Mouse (Mus musculus): ENCODE data around the gene Pank3. TPM values are rescaled to one million over a fixed set of nuclear protein-coding genes. Genes with fewer than 3 reads are reported as not detected.

Gene Pank3
- 4.5 and 4.6 TPM in 2 replicates for polyA plus RNA-seq (2015; fragmentation: Nextera tagmentation; extraction: Ambion mirVana)

DNA sequence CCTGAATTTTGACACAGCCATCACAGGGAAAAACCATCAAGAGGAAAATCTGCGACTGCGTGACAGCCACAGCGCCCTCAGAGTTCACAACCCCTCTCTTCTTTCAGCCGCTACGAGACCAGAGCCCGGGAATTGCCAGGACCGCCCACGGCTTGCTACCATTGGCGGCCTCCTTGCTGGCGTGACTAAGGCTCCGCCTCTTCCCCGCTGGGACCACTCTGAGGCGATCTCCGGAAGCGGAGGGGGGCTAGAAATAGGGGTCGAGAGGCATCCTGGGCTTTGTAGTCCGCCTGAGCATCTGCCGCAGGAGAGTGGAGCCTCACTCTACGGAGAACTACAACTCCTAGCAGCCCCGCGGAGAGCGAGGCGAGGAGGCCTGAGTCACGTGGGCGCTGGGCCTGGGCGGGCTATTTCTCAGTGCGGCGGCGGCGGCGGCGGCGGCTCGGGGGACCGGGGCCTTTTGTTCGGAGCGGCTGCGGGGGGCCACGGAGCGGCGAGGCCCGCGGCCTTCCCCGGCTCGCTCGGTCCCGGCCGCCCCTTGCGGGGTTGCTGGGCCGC is at the start of gene Pank3:
TSS of gene Pank3 (plus strand) at position 297 of the 558 bp plus-strand sequence.
- peak within 1 kb of the TSS; percentile 86 for H3K27ac ChIP-seq (replicated peaks)
- no peaks in the 10 kb centered on the region; the same call in 1 of the 2 replicates for H3K36me3 ChIP-seq (replicated peaks)
- ATAC-seq (ENCODE audit: insufficient read depth) = peak; percentile 98
- H3K27me3 ChIP-seq = no peaks in the 10 kb centered on the region
- H3K9me3 ChIP-seq (replicated peaks) = no peaks in the 10 kb centered on the region
- H3K4me2 ChIP-seq = peak within 1 kb of the TSS; percentile 92
- peaks cover 34% of the 10 kb centered on the region for H3K4me1 ChIP-seq (replicated peaks)
- H3K9ac ChIP-seq = peak within 1 kb of the TSS; percentile 84
- WGBS (ENCODE audit: insufficient replicate concordance) = under 1% methylated on average over 48 of the region's 50 CpGs
- peak within 1 kb of the TSS; percentile 84 for H3K4me3 ChIP-seq (replicated peaks)

DNA sequence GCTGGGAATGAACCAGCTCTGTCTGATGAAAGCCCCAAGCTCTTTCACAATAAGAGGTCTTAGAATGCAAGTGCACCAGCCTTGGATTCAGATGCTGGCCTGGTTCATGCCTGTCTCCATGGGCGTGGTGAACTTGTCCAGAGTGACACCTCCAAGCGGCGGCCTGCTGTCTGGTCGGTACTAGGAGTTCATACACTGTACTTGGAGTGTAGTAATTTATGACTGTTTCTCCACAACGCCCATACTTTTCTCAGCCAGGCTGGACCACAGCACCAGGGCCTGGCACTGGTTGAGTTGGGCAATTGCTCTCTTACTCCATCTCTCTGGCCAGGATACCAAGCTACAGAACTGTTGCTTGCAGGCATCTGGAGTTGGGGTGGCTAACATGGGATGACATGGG is 45.4 kb upstream of the Pank3 start:
- WGBS (ENCODE audit: insufficient replicate concordance) = 59% methylated on average over 5 of the region's 5 CpGs
- ATAC-seq (ENCODE audit: insufficient read depth) = no peak

DNA sequence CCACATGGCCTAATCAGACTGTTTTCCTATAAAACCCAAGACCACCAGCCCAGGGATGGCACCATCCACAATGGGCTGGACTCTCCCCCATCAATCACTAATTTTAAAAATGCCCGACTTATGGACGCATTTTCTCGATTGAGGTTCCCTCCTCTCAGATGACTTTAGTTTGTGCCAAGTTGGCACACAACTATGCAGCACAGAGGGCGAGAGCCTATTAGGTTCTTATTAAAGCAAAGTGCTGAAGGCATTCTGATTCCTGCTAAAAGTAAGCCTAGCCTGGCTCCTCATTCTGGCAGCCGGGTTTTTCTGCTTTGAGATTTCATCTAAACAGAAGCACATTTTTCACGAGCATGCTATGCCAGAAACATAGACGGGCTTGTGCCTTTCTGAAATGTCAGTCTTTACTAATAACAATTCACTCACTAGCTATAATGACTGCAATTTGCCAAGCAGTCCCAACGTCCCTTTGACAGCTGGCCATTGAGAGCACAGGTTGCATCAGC is 42.9 kb upstream of the Pank3 start:
- 62% methylated on average over 8 of the region's 8 CpGs for WGBS (ENCODE audit: insufficient replicate concordance)
- no peaks in the 10 kb centered on the region for H3K27me3 ChIP-seq
- no peak for ATAC-seq (ENCODE audit: insufficient read depth)
- H3K36me3 ChIP-seq (replicated peaks) = no peaks in the 10 kb centered on the region
- no peak overlapping the region for H3K27ac ChIP-seq (replicated peaks)
- H3K4me3 ChIP-seq (replicated peaks) = no peak overlapping the region
- H3K9ac ChIP-seq = no peak overlapping the region
- H3K4me1 ChIP-seq (replicated peaks) = no peaks in the 10 kb centered on the region
- H3K9me3 ChIP-seq (replicated peaks) = no peaks in the 10 kb centered on the region
- H3K4me2 ChIP-seq = no peak overlapping the region

More for the DNA sequence above, 45.4 kb upstream of the Pank3 start:
- Histone ChIP-seq H3K4me3 (replicated peaks) (no peak overlapping the region), H3K4me1 (replicated peaks) (no peaks in the 10 kb centered on the region), H3K4me2 (no peak overlapping the region), H3K9me3 (replicated peaks) (no peaks in the 10 kb centered on the region), H3K9ac (no peak overlapping the region), H3K27me3 (no peaks in the 10 kb centered on the region), H3K36me3 (replicated peaks) (no peaks in the 10 kb centered on the region), H3K27ac (replicated peaks) (no peak overlapping the region)

DNA sequence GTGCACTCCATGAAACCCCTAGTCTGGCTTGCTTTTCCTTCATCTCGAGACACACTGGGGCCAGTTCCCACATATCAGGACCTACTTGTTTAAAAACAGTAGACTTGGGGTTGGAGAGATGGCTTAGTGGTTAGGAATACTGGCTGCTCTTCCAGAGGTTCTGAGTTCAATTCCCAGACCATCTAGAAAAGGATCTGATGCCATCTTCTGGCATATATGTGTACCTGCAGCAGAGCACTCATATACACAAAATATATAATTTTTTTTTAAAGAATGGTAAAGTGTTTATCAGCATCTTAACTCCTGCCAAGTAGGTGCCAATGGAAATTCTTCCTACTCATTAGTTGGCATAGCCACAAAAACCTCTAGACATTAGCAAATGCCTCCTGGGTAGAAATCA is 41.1 kb upstream of the Pank3 start:
- H3K27me3 ChIP-seq = no peaks in the 10 kb centered on the region
- ATAC-seq (ENCODE audit: insufficient read depth) = no peak
- no peaks in the 10 kb centered on the region for H3K9me3 ChIP-seq (replicated peaks)
- no peaks in the 10 kb centered on the region for H3K36me3 ChIP-seq (replicated peaks)
- H3K4me2 ChIP-seq = no peak overlapping the region
- H3K4me3 ChIP-seq (replicated peaks) = no peak overlapping the region
- H3K4me1 ChIP-seq (replicated peaks) = no peaks in the 10 kb centered on the region
- no peak overlapping the region for H3K9ac ChIP-seq
- no peak overlapping the region for H3K27ac ChIP-seq (replicated peaks)
- WGBS (ENCODE audit: insufficient replicate concordance) = 56% methylated on average over 1 of the region's 1 CpGs

DNA sequence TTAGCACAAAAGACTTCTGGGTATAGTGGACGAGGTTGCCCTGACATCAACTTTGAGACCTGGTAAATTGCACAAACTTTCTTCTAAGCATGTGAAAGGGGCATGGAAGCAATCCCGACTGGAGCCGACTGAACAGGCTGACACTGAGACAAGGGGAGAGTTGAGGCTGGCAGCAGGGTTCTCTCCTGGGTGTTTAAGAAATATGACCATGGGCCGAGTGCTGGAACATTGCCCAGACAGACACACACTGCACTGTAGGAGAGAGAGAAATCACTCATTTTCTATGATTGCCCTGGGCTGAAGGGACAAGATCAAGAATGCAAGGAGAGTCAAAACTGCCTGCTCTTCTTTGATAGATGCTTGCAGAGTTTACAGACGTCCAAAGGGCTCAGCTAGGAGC is 40.1 kb upstream of the Pank3 start:
- Histone ChIP-seq H3K4me1 (replicated peaks) (no peaks in the 10 kb centered on the region), H3K36me3 (replicated peaks) (no peaks in the 10 kb centered on the region), H3K9me3 (replicated peaks) (no peaks in the 10 kb centered on the region), H3K9ac (no peak overlapping the region), H3K27me3 (no peaks in the 10 kb centered on the region), H3K4me3 (replicated peaks) (no peak overlapping the region), H3K27ac (replicated peaks) (no peak overlapping the region), H3K4me2 (no peak overlapping the region)
- ATAC-seq (ENCODE audit: insufficient read depth) = no peak
- WGBS (ENCODE audit: insufficient replicate concordance) = 39% methylated on average over 5 of the region's 5 CpGs

DNA sequence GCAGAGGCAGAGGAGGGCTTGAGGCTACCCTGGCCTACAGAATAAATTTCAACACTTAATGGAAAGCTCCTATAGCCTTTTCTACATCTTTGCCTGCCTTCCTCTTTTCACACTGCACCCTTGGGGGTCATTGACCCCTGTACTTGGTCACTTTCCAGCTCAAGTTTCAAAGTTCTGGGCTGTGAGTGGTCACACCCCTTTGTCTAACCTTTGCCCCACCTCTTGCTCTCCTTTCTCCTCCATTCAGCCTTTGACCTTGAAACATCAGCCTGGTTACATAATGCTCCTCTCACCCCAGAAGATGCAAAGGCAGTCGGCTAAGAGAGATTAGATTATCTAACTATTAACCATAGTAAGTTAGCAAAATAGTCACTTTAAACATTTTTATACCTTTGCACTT is 36.9 kb upstream of the Pank3 start:
- Histone ChIP-seq H3K27ac (replicated peaks) (no peak overlapping the region), H3K4me3 (replicated peaks) (no peak overlapping the region), H3K9me3 (replicated peaks) (no peaks in the 10 kb centered on the region), H3K4me1 (replicated peaks) (no peaks in the 10 kb centered on the region), H3K36me3 (replicated peaks) (no peaks in the 10 kb centered on the region), H3K4me2 (no peak overlapping the region), H3K9ac (no peak overlapping the region), H3K27me3 (no peaks in the 10 kb centered on the region)
- WGBS (ENCODE audit: insufficient replicate concordance) = 19% methylated on average over 1 of the region's 1 CpGs
- 0 out of 2 replicates have a peak, but pooled peaks have one; percentile 31 for ATAC-seq (ENCODE audit: insufficient read depth)

DNA sequence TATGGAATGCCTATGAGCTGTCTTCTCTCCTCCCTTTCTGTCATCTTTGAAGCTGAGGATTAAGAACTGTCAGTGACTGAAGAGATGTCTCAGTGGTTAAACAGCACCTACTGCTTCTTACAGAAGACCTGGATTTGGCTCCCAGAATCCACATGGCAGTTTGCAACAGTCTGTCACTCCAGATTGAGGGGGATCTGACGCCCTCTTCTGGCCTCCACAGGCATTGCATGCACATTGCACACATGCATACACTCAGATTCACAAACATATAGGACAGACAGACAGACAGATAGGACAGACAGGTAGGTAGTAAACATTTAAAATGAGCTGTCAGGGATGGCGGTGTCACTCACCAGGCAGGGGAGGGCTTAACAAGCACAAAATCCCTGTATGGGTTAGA is 32.5 kb upstream of the Pank3 start:
- Histone ChIP-seq H3K4me1 (replicated peaks) (no peaks in the 10 kb centered on the region), H3K9ac (no peak overlapping the region), H3K9me3 (replicated peaks) (no peaks in the 10 kb centered on the region), H3K27me3 (no peaks in the 10 kb centered on the region), H3K4me2 (no peak overlapping the region), H3K4me3 (replicated peaks) (no peak overlapping the region), H3K36me3 (replicated peaks) (no peaks in the 10 kb centered on the region), H3K27ac (replicated peaks) (no peak overlapping the region)
- WGBS (ENCODE audit: insufficient replicate concordance) = 43% methylated on average over 2 of the region's 2 CpGs
- no peak for ATAC-seq (ENCODE audit: insufficient read depth)

DNA sequence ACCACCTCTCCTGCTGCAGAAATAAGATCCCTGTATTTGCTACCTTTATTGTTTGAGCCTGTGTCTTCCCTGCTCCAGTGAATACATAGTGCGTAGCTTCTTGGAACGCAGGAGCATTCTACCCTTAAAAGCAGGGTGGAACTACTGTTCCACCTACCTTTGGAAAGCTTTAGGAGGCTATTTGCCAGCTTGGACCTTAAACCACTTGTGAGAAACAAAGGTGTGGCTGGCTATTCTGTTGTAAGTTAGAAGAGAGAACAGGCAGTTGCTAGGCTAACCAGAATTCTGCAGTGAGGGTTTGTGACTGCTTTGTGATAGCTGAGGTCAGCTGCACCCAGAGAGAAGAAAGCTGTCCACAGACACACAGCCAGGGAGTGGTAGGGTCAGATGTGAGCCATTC is 32.0 kb upstream of the Pank3 start:
- no peak for ATAC-seq (ENCODE audit: insufficient read depth)
- Histone ChIP-seq H3K9me3 (replicated peaks) (no peaks in the 10 kb centered on the region), H3K4me2 (no peak overlapping the region), H3K9ac (no peak overlapping the region), H3K36me3 (replicated peaks) (no peaks in the 10 kb centered on the region), H3K27me3 (no peaks in the 10 kb centered on the region), H3K4me3 (replicated peaks) (no peak overlapping the region), H3K4me1 (replicated peaks) (no peaks in the 10 kb centered on the region), H3K27ac (replicated peaks) (no peak overlapping the region)
- WGBS (ENCODE audit: insufficient replicate concordance) = 78% methylated on average over 2 of the region's 2 CpGs

DNA sequence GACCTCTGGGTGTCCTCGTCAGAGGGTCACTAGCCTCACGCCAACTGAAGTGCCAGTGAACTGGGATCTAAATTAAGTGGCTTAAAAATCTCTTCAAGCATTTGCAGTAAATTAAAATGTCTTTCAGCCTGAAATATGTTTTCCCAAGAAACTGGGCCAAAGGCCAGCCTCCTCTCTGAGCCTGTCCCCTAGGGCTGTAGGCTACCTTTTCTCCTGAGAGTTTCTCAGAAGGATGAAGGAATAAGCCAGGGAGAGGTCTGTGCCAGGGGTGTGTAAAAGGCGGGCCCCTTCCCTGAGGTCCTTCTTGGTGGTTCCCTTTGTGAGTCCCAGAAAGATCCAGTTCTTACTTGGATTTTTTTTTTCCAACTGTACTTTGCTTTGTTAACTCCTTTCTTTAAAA is 31.2 kb upstream of the Pank3 start:
- 55% methylated on average over 3 of the region's 3 CpGs for WGBS (ENCODE audit: insufficient replicate concordance)
- Histone ChIP-seq H3K9me3 (replicated peaks) (no peaks in the 10 kb centered on the region), H3K27me3 (no peaks in the 10 kb centered on the region), H3K27ac (replicated peaks) (no peak overlapping the region), H3K4me1 (replicated peaks) (no peaks in the 10 kb centered on the region), H3K4me2 (no peak overlapping the region), H3K9ac (no peak overlapping the region), H3K4me3 (replicated peaks) (no peak overlapping the region), H3K36me3 (replicated peaks) (no peaks in the 10 kb centered on the region)
- ATAC-seq (ENCODE audit: insufficient read depth) = no peak

DNA sequence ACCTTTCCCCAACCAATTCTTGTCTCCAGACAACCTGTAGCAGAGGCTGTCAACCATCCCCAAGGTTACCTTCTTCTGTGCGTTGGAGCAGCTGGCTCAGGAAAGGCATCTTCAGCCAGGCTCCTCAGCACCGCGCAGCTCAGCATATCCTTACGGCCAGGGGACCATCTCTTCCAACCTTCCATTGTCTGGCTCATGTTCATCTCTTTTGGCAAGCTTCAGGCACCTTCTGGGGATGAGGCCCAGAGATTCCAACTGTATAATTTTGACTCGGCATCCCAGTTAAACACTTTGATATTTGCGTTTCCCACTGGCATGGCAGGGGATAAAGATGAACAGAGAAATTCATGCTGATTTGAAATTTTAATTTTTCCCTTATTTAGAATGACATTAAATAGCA is 25.7 kb upstream of the Pank3 start:
- Histone ChIP-seq H3K4me1 (replicated peaks) (no peaks in the 10 kb centered on the region), H3K4me2 (no peak overlapping the region), H3K27me3 (no peaks in the 10 kb centered on the region), H3K9ac (no peak overlapping the region), H3K4me3 (replicated peaks) (no peak overlapping the region), H3K27ac (replicated peaks) (no peak overlapping the region), H3K9me3 (replicated peaks) (no peaks in the 10 kb centered on the region), H3K36me3 (replicated peaks) (no peaks in the 10 kb centered on the region)
- no peak for ATAC-seq (ENCODE audit: insufficient read depth)
- WGBS (ENCODE audit: insufficient replicate concordance) = 74% methylated on average over 6 of the region's 6 CpGs

DNA sequence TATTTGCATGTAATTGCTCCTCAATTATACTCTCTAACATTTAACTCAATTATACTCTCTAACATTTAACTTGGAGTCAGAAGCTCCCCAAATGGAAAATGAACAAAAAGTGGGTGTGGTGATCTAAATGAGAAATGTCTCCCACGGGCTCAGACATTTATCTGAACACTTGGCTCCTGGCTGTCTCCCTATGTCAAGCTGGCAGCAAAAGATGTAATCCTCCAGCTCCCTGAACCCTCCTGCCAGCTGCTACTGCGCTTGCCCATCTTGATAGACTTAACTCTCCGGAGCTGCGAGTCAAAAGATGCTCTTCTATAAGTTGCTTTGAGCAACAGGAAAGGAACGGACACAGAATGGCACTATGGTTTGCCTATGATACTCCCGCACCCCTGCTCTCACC is 24.7 kb upstream of the Pank3 start:
- H3K4me2 ChIP-seq = no peak overlapping the region
- H3K9me3 ChIP-seq (replicated peaks) = no peaks in the 10 kb centered on the region
- no peaks in the 10 kb centered on the region for H3K36me3 ChIP-seq (replicated peaks)
- no peak overlapping the region for H3K27ac ChIP-seq (replicated peaks)
- no peak for ATAC-seq (ENCODE audit: insufficient read depth)
- 65% methylated on average over 6 of the region's 6 CpGs for WGBS (ENCODE audit: insufficient replicate concordance)
- H3K4me3 ChIP-seq (replicated peaks) = no peak overlapping the region
- H3K27me3 ChIP-seq = no peaks in the 10 kb centered on the region
- H3K9ac ChIP-seq = no peak overlapping the region
- no peaks in the 10 kb centered on the region for H3K4me1 ChIP-seq (replicated peaks)

DNA sequence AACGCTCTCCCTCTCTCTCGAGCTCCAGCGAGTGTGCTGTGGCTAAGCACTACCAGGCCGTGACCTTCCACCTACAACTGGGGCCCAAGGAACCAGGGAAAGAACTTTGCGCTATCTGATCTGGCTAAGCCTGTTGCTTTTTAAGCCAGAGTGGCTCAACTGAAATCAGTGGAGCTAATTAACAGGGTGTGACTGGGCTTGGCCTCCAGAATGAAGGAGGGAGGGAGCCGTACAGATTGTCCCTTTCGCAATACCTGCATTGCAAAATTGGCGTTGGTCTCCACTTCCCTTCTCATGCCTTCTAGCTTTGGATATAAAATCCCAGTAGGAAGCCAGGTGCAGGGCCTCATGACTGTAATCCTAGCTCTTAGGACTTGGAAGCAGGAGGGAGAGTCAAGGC is 18.7 kb upstream of the Pank3 start:
- 63% methylated on average over 8 of the region's 8 CpGs for WGBS (ENCODE audit: insufficient replicate concordance)
- no peak for ATAC-seq (ENCODE audit: insufficient read depth)
- no peak overlapping the region for H3K27ac ChIP-seq (replicated peaks)

More for the DNA sequence above, 18.7 kb upstream of the Pank3 start:
- H3K27me3 ChIP-seq = no peaks in the 10 kb centered on the region
- no peak overlapping the region for H3K4me2 ChIP-seq
- no peaks in the 10 kb centered on the region for H3K36me3 ChIP-seq (replicated peaks)
- H3K9ac ChIP-seq = no peak overlapping the region
- H3K4me1 ChIP-seq (replicated peaks) = peaks cover 8% of the 10 kb centered on the region; the same call in 1 of the 2 replicates
- H3K4me3 ChIP-seq (replicated peaks) = no peak overlapping the region
- no peaks in the 10 kb centered on the region for H3K9me3 ChIP-seq (replicated peaks)
